Mouse (Mus musculus) lung, embryonic 14.5 days (tissue): Measurements from ENCODE around the gene Casd1. TPM values are rescaled to one million over a fixed set of nuclear protein-coding genes. Genes with fewer than 3 reads are reported as not detected.

ENCODE experiments used
- ATAC-seq: fragments of 200-750 bp; cut with Nextera tagmentation; 2 replicates; pipeline ENCODE4 v1.8.0; 2017; ENCODE audit warnings: mild to moderate bottlenecking, moderate TSS enrichment, moderate library complexity; ENCODE audit not compliant: insufficient read depth
- DNase-seq: peaks from one replicate; pipeline ENCODE4 v3.0.0-alpha.2; 2015
- H3K27ac ChIP-seq: fragments of 300-500 bp; sonication (generic); 2 replicates; pipeline ENCODE4 v1.5.1; 2014; ENCODE audit warnings: low read depth, mild to moderate bottlenecking, moderate library complexity
- H3K27me3 ChIP-seq: fragments of 300-500 bp; sonication (generic); 2 replicates; pipeline ENCODE4 v1.6.1; 2014; ENCODE audit warnings: low read length, control low read depth; ENCODE audit not compliant: insufficient read depth
- H3K36me3 ChIP-seq: fragments of 300-500 bp; sonication (generic); 2 replicates; pipeline ENCODE4 v1.6.1; 2014; ENCODE audit warnings: control low read depth; ENCODE audit not compliant: insufficient read depth
- H3K4me1 ChIP-seq: fragments of 300-500 bp; sonication (generic); 2 replicates; pipeline ENCODE4 v1.6.1; 2014; ENCODE audit warnings: antibody characterized with exemption, control low read depth; ENCODE audit not compliant: insufficient read depth
- H3K4me2 ChIP-seq: fragments of 300-500 bp; sonication (generic); 2 replicates; pipeline ENCODE4 v1.6.1; 2014; ENCODE audit warnings: mild to moderate bottlenecking
- H3K4me3 ChIP-seq: fragments of 300-500 bp; sonication (generic); 2 replicates; pipeline ENCODE4 v1.5.1; 2014; ENCODE audit warnings: low read depth, low read length
- H3K9ac ChIP-seq: fragments of 300-500 bp; sonication (generic); 2 replicates; pipeline ENCODE4 v1.6.1; 2014
- H3K9me3 ChIP-seq: fragments of 300-500 bp; sonication (generic); 2 replicates; pipeline ENCODE4 v1.6.1; 2016; ENCODE audit warnings: low read depth, low read length, control low read depth
- CTCF ChIP-seq: IDR thresholded peaks from 2 replicates; pipeline ENCODE4 v1.5.1; 2016; ENCODE audit warnings: antibody characterized with exemption, low read depth
- WGBS: fragments of 180-500 bp; shearing (Covaris S2); extraction: QIAGEN DNeasy Blood & Tissue Kit; methylation state at CpG from one replicate; pipeline ENCODE4 v1.1.7; 2014; 5-methylcytosine and 5-hydroxymethylcytosine counted together
- polyA plus RNA-seq: library from polyadenylated mRNA; unstranded; fragments of >200 nt; fragmentation: Nextera tagmentation; extraction: Ambion mirVana; gene quantifications from 2 replicates; pipeline ENCODE4 v1.2.1, GENCODE M21; 2014

Gene Casd1
- polyA plus RNA-seq, 1 experiment from 2014 or later, result 43.3 TPM

DNA sequence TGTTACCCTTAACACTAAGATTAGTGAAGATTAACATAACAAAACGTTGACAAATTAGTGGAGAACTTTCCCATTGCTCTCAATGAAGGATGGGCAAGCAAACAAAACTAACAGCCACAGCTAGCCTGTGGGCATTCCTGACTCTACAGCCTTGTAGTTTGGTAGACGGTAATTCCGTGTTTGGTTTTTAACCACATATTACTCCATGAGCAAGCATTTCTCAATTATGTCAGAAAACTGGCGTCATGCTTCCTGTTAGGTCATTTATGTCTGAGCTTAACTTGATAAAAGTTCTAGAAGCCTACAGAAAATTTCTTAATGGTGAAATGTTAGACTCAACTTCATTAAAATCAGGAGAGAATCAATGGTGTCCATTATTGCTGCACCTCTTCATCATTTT, 11.2 kb downstream of the Casd1 start:
- Histone ChIP-seq H3K27ac (no peak overlapping the region), H3K9ac (no peak overlapping the region), H3K9me3 (no peaks in the 10 kb centered on the region), H3K4me3 (no peak overlapping the region), H3K27me3 (no peaks in the 10 kb centered on the region), H3K4me1 (no peaks in the 10 kb centered on the region; the same call in 1 of the 2 replicates), H3K4me2 (no peak overlapping the region), H3K36me3 (peaks cover 26% of the 10 kb centered on the region; the same call in 1 of the 2 replicates)
- DNase-seq (no peak), ATAC-seq (no peak)
- TF ChIP-seq CTCF, result no peak
- WGBS, result 75% methylated on average over 4 of the region's 4 CpGs

DNA sequence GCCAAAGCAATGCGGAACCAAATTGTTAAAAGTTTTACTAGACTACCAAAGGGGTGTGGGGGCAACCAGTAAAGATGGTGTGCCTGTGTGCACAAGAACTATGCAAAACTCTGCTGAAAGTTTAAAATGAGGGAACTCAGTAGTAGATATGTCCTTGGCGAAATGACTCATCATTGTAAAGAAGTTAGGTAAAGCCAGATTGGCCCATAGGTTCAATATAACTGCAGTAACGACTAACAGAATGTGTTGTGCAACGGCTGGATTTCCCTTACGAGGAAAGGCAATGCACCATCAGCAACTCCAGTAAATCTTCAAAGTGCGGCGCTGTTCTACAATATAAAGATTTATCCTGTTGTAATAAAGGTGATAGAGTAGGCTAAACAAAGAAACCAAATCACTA, 11.8 kb downstream of the Casd1 start:
- no peak for DNase-seq
- H3K27me3 ChIP-seq, result no peaks in the 10 kb centered on the region
- no peaks in the 10 kb centered on the region for H3K9me3 ChIP-seq
- no peaks in the 10 kb centered on the region for H3K4me1 ChIP-seq
- H3K4me3 ChIP-seq, result no peak overlapping the region
- H3K4me2 ChIP-seq, result no peak overlapping the region
- H3K36me3 ChIP-seq, result peaks cover 26% of the 10 kb centered on the region; the same call in 1 of the 2 replicates
- no peak overlapping the region for H3K27ac ChIP-seq
- TF ChIP-seq CTCF, result no peak
- no peak for ATAC-seq
- 89% methylated on average over 7 of the region's 7 CpGs for WGBS
- H3K9ac ChIP-seq, result no peak overlapping the region

DNA sequence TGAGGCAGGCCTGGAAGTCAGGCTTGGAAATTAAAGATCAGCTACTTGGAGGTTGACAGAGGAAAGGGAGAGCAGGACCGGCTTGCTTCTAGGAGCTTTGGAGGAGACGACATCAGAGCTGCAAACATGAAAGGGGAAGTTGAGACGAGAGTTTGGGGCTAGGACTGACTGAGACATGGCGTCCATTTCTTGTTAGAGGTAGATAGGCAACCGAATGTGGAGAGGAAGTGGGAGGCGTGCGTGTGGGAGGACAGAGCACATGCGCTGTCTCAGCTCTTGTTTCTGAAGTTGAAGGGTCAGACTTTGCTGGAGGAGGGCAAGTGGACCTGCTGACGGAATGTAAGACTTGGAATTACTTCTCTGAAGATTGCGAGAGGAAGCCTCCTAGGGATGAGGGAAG, 17.3 kb downstream of the Casd1 start:
- Histone ChIP-seq H3K9me3 (no peaks in the 10 kb centered on the region), H3K27ac (no peak overlapping the region), H3K4me2 (no peak overlapping the region), H3K4me3 (no peak overlapping the region), H3K27me3 (no peaks in the 10 kb centered on the region), H3K36me3 (peaks cover 28% of the 10 kb centered on the region; the same call in 1 of the 2 replicates), H3K4me1 (no peaks in the 10 kb centered on the region), H3K9ac (no peak overlapping the region)
- no peak for DNase-seq
- 76% methylated on average over 10 of the region's 10 CpGs for WGBS
- no peak for TF ChIP-seq CTCF
- ATAC-seq, result no peak

DNA sequence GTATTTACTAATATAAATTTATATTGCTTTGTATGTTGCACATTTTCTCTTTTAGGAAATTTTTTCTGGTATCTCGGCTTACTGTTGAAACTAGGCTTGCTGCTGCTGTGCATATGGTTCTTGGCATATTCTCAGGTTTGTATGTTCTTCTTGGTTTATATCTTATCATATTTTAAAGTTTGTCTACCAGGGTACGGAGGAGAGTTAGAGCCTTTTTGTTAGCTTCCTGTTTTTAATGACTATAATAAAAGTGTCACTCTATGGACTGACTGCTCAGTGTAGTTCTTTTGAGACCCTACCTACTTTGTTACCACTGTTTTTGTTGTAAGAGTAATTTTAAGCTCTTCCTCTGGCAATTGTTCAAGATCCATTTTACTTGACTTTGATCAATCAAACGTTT, 30.8 kb downstream of the Casd1 start:
- H3K36me3 ChIP-seq, result 0 out of 2 replicates have a peak, but pooled peaks cover 12% of the 10 kb centered on the region
- H3K4me3 ChIP-seq, result no peak overlapping the region
- DNase-seq (no peak), ATAC-seq (no peak)
- H3K27me3 ChIP-seq, result no peaks in the 10 kb centered on the region
- WGBS, result 59% methylated on average over 3 of the region's 3 CpGs
- H3K4me2 ChIP-seq, result no peak overlapping the region
- no peak for TF ChIP-seq CTCF
- H3K9ac ChIP-seq, result no peak overlapping the region
- H3K27ac ChIP-seq, result no peak overlapping the region
- no peaks in the 10 kb centered on the region for H3K4me1 ChIP-seq
- no peaks in the 10 kb centered on the region for H3K9me3 ChIP-seq

DNA sequence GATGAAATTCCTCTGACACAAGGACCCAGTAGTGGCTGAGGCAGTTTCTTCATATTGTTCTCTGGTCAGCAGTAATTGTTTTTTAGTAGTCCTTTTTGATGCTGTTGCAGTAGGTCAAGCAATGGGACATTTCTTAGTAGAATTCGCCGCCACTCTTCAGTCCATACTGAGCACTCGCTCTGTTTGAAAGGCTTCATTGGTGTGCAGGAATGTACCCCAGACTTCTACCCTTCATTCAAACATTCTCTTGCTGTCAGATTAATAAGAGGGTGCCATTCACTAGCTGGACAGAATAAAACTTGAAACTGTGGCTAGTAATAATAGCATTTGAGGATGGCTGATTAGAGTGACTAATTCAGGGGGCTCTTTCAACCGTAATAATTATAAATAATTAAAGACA, 32.5 kb downstream of the Casd1 start:
- no peak for DNase-seq
- no peak for ATAC-seq
- 86% methylated on average over 4 of the region's 4 CpGs for WGBS
- no peaks in the 10 kb centered on the region for H3K9me3 ChIP-seq
- H3K27ac ChIP-seq, result no peak overlapping the region
- H3K4me3 ChIP-seq, result no peak overlapping the region
- H3K4me1 ChIP-seq, result no peaks in the 10 kb centered on the region
- H3K9ac ChIP-seq, result no peak overlapping the region
- H3K36me3 ChIP-seq, result 0 out of 2 replicates have a peak, but pooled peaks cover 15% of the 10 kb centered on the region
- no peak for TF ChIP-seq CTCF
- no peaks in the 10 kb centered on the region for H3K27me3 ChIP-seq
- H3K4me2 ChIP-seq, result no peak overlapping the region

DNA sequence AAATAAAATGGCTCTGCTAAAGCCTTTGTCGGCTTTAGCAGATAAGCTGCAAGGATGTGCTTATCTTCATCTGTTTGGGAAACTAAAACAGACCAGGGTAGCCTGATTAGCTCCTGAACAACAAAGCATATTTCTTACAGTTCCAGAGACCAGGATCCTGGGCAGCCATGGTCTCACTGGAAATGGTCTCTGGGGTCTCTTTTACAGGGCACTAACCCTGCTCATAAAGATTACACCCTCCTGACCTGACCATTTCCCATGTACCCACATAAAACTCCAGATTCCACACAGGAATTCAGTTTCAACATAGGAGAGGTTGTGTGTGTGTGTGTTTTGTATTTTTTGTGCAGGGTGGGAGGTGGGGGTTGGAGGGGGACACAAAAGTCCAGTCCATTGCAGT, 34.2 kb downstream of the Casd1 start:
- no peak overlapping the region for H3K9ac ChIP-seq
- no peak overlapping the region for H3K27ac ChIP-seq
- ATAC-seq, result no peak
- H3K9me3 ChIP-seq, result no peaks in the 10 kb centered on the region
- no peak overlapping the region for H3K4me2 ChIP-seq
- 0 out of 2 replicates have a peak, but pooled peaks cover 14% of the 10 kb centered on the region for H3K36me3 ChIP-seq
- TF ChIP-seq CTCF, result no peak
- H3K4me1 ChIP-seq, result no peaks in the 10 kb centered on the region
- WGBS, result 29% methylated on average over 1 of the region's 1 CpGs
- no peak overlapping the region for H3K4me3 ChIP-seq
- no peaks in the 10 kb centered on the region for H3K27me3 ChIP-seq
- no peak for DNase-seq

DNA sequence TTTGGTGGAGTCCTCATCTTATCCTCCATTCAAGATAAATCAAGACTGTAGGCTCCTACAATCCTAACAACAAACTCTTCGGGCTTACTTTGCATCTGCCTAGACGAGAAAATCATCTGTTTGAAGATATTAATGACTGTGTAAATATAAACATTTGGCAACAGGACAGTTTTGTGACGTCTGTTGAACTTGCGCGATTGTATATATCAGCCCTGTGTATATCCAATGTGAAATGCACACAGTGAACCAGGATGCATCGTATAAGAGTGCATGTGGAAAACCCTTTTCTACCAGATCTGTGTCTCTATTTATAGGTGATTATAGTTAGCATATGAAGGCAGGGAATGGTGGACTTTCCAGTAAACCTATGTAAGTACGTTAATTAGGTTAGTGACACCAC, 41.4 kb downstream of the Casd1 start:
- peak; percentile 70; the same call in 1 of the 2 replicates for ATAC-seq
- no peak for TF ChIP-seq CTCF
- WGBS, result 58% methylated on average over 7 of the region's 7 CpGs
- Histone ChIP-seq H3K4me2 (no peak overlapping the region), H3K9ac (no peak overlapping the region), H3K4me3 (no peak overlapping the region), H3K27me3 (no peaks in the 10 kb centered on the region), H3K36me3 (peaks cover 22% of the 10 kb centered on the region; the same call in 1 of the 2 replicates), H3K4me1 (no peaks in the 10 kb centered on the region), H3K27ac (no peak overlapping the region), H3K9me3 (no peaks in the 10 kb centered on the region)
- DNase-seq, result peak; percentile 51

DNA sequence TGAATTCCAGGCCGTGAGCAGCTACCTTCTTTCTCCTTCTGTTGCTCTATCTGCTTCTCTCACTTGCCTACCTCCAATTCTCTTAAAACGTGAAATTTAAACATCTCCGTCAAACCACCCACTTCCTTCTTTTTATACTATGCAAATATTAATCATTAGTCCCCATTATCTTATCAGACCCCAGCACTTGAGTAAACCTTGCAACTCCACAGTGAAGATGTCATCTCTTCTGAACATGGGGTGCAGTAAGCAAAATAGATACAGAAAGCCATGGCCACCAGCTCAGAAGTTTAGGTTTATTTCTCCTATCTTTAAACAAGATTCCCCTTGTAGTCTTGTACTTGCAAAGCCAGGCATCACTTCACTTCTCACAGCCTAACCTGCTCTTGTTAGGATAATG, 46.7 kb downstream of the Casd1 start:
- no peaks in the 10 kb centered on the region for H3K27me3 ChIP-seq
- no peak overlapping the region for H3K9ac ChIP-seq
- TF ChIP-seq CTCF, result no peak
- no peak overlapping the region for H3K4me2 ChIP-seq
- WGBS, result 40% methylated on average over 3 of the region's 3 CpGs
- H3K27ac ChIP-seq, result no peak overlapping the region
- no peaks in the 10 kb centered on the region for H3K4me1 ChIP-seq
- ATAC-seq, result no peak
- H3K36me3 ChIP-seq, result peaks cover 2% of the 10 kb centered on the region; the same call in 1 of the 2 replicates
- no peak overlapping the region for H3K4me3 ChIP-seq
- no peak for DNase-seq
- H3K9me3 ChIP-seq, result no peaks in the 10 kb centered on the region
